Mouse (Mus musculus) CH12.LX (cell line): ENCODE measurements around the gene Lin28a.

Experiments used
- BHLHE40 ChIP-seq: IDR thresholded peaks from 2 replicates; pipeline ENCODE4 v1.6.1; 2011; ENCODE audit warnings: mild to moderate bottlenecking, low read depth, low read length, improper control_type of control experiment
- CTCF ChIP-seq, 2 experiments: IDR thresholded peaks in 1 of 2; conservative IDR thresholded peaks in 1 of 2; 2 replicates each; pipeline ENCODE4 v1.5.1; 2011 to 2012; ENCODE audit warnings: low read depth in 2 of 2, low read length in 2 of 2, improper control_type of control experiment in 1 of 2, inconsistent platforms in 1 of 2, mild to moderate bottlenecking in 1 of 2, moderate library complexity in 1 of 2
- GABPA ChIP-seq: IDR thresholded peaks from 2 replicates; pipeline ENCODE4 v1.6.1; 2012; ENCODE audit warnings: low read depth, low read length, improper control_type of control experiment, inconsistent platforms; ENCODE audit not compliant: insufficient replicate concordance
- JUN ChIP-seq: IDR thresholded peaks from 2 replicates; pipeline ENCODE4 v1.6.1; 2011; ENCODE audit warnings: low read depth, mild to moderate bottlenecking, low read length, improper control_type of control experiment, moderate library complexity; ENCODE audit not compliant: insufficient read depth
- MAFK ChIP-seq: IDR thresholded peaks from 2 replicates; pipeline ENCODE4 v1.6.1; 2011; ENCODE audit warnings: low read length, improper control_type of control experiment; ENCODE audit not compliant: insufficient replicate concordance
- NELFE ChIP-seq: IDR thresholded peaks from 2 replicates; pipeline ENCODE4 v1.6.1; 2011; ENCODE audit warnings: low read depth, low read length, improper control_type of control experiment
- POLR2A ChIP-seq: IDR thresholded peaks from 2 replicates; pipeline ENCODE4 v1.6.1; 2011; ENCODE audit warnings: low read depth, mild to moderate bottlenecking, improper control_type of control experiment, low read length
- RCOR1 ChIP-seq: conservative IDR thresholded peaks from 2 replicates; pipeline ENCODE4 v1.6.1; 2012; ENCODE audit warnings: low read depth, mild to moderate bottlenecking, inconsistent platforms, low read length, improper control_type of control experiment
- TCF12 ChIP-seq: IDR thresholded peaks from 2 replicates; pipeline ENCODE4 v1.6.1; 2014; ENCODE audit warnings: low read depth, mild to moderate bottlenecking, inconsistent platforms, low read length, improper control_type of control experiment
- UBTF ChIP-seq: IDR thresholded peaks from 2 replicates; pipeline ENCODE4 v1.6.1; 2012; ENCODE audit warnings: low read depth, mild to moderate bottlenecking, inconsistent platforms, low read length, improper control_type of control experiment, moderate library complexity
- ZC3H11A ChIP-seq: IDR thresholded peaks from 2 replicates; pipeline ENCODE4 v1.6.1; 2012; ENCODE audit warnings: low read depth, mild to moderate bottlenecking, inconsistent platforms, low read length, improper control_type of control experiment

DNA sequence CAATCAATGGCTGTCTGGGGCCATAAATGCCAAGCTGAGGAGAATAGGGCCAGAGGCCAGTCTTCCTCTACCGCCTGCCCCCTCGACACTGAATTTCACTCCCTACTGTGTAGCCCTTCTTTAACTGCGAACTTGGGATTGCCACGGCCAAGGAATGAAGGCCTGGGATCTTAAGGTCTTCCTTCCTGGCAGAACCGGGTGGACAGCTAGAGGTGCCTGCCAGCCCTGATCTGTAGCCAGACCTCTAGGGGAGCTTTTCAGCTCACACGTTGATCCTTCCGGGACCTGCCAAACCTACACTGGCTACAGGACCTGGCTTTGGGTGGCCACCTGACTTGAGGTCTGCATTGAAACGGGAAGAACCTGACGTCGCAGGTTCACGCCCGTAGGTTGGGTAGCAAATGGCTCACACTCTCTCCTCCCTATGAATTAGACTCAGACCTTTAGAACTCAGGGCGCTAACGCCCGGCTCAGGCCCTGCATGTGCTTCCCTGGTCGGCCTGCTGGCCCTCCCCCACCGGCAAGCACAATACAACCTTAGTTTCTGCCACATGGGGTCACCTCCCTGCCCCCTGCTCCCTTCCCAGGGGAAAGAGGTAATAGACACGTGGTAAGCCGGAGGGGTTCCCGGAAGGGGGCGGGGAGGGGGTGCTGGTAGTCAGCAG is 1.3 kb downstream of the Lin28a start:
- TF ChIP-seq GABPA (no peak), MAFK (no peak), POLR2A (no peak), BHLHE40 (no peak), TCF12 (no peak), UBTF (no peak), ZC3H11A (no peak), CTCF (conservative IDR thresholded peaks at IDR 0.05 in 1 of 2, IDR thresholded peaks at IDR 0.05 in 1 of 2; ENCODE audit: low read depth in 2 of 2, low read length in 2 of 2) (no peak), JUN (no peak), RCOR1 (no peak), NELFE (no peak)
